Mouse (Mus musculus) right cerebral cortex, adult 18-20 months (tissue): ENCODE data around the gene Synj1.

Source experiments
- DNase-seq: peaks from one replicate; pipeline ENCODE4 v3.0.0; 2022; ENCODE audit warnings: mixed read lengths

Gene Synj1

GRCm38 (mm10) chr16:91009942-91010529 lies 1.1 kb downstream of the Synj1 start:
- peak; percentile 20 for DNase-seq

DNA sequence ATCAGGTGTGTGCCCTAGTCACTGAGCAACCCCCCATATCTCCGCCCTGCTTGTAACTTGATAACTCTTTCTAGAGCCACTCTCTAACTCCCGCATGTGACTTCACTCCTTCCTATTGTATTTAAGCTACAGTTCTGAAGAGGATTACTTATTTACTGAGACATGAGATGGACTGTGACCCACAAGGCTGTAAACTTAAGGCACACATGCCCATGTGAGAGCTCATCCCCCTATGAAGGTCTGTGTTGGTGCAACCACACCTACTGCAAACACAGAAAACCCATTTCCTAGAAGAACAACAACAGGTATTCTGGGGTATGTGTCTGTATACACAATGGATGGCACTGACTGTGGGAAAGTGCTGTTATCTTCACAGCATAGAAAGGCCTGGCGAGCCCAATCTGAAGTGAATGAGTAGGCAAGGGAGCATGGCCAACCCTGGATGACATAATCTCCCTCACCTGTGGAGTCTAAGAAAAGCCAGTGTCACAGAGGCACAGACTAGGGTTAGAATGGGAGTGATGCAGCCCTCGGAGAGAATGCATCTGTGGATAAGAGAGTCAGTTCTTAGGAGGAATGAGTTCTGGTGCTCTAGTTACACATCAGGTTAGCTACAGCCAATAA lies 6.1 kb downstream of the Synj1 start:
- no peak for DNase-seq

DNA sequence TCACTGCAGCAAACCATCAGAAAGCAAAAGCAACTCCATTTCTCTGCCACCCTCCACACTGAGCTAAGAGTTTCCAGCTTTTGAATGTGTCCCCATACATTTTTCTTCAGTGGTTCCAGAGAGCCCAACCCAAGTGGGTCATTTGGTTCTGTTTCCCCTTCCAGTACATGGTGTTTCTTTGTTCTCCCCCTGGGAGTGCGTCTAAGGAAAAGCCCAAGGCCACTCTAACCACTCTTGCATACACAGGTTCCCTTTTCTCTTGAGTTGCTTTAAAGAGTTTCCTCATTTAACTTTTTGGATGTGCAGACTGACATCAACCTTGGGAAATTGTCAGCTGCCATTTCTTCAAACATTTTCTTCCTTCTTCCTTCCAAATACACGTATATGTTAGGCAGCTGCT lies 10.0 kb downstream of the Synj1 start:
- no peak for DNase-seq

DNA sequence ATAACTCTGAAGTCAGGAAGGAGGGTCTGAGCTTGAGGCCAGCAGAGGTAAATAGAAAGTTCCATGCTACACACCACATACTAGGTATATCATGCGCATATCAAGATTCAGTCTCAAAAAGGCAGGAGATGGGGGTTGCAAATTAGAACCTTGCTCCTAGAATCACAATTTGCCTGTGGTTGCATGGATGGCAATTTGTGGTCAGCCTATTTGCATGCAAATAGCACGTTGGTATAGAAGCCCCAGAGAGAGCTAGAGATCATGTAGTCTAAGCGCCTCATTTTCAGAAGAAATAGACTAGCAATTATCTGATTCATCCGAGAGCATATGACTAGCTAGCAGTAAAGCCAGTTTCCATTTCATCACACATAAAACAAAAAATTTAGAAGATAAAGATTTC lies 11.3 kb downstream of the Synj1 start:
- no peak for DNase-seq

- DNase-seq, result peak; percentile 49
Measured at GRCm38 (mm10) chr16:90997822-90998221, 13.3 kb downstream of the Synj1 start.

GRCm38 (mm10) chr16:90996327-90997243 lies 14.5 kb downstream of the Synj1 start:
- DNase-seq, result no peak

GRCm38 (mm10) chr16:90995498-90995897 lies 15.6 kb downstream of the Synj1 start:
- no peak for DNase-seq

- no peak for DNase-seq
Measured at GRCm38 (mm10) chr16:90995023-90995422, 16.1 kb downstream of the Synj1 start.

GRCm38 (mm10) chr16:90989162-90989561 lies 21.9 kb downstream of the Synj1 start:
- DNase-seq, result no peak

DNA sequence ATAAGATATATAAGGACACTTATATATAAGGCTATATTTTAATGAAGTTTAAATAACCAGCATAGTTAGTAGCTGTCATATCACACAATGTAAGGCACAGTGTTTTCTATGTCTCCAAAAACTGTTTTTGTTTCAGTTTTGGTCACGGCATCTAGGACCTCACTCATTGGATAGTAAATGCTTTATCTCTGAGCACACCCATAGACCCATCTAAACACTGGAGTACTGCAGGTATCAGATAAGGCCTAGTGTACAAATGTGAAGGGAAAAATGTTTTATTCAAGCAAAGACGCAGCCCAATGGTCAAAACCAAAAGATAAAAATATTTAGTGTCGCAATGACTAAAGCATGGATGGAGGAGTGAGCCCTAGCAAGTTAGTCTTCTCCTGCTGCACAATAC lies 22.4 kb downstream of the Synj1 start:
- no peak for DNase-seq

DNA sequence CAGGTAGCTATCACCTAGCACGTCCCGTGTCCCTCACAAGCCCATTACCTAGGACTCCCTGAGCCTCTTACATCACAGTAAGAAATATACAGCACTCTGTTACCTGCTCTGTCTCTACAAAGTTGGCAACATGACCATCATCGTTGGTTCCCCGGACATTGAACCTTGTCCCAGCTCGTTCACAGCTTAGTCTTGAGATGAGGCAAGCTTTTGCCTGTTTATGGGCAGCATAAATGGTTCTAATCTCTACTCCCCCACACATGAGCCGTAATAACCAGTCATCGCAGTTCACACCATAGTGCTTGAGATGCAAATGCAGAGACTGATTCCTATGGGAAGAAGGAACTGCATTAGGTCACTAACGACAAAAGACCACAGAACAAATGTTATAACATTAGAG lies 23.1 kb downstream of the Synj1 start:
- no peak for DNase-seq

DNA sequence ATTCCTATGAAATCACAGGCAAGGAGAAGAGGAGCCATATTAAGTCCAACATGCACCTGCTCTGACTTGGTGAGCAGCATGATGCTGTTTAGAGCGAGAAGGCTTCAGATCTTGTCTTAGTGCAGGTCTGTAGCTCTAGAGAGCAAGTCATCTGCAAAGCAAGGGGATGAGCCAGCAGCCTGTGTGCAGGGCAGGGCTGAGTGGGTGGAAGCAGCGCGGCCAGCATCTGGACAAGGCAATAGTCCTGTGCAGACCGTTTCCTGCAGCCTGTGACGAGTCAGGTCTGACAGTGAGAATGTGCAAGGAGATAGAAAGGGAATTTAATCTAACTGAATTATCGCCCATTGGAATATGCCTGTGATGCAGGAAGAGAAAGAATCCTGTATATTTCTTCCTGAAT lies 40.1 kb downstream of the Synj1 start:
- DNase-seq, result no peak

GRCm38 (mm10) chr16:90966241-90966640 lies 44.9 kb downstream of the Synj1 start:
- no peak for DNase-seq

DNA sequence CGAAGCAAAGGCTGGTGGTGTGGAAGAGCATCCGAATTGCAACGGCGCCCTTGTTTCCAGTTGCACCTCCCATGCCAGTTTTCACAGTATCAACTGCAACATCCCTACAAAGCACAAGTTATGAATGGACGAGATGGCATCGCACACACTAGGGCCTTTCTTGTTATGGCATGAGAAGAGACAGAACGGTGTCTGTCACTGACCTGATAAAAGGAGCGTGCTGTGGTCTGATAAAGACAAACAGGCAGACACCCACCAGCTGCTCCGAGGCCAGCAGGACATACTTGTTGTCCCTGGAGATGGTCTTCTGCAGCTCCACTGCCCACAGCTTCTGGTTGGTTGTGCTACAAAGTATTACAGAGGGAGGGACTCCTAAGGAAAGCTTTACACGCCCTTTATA lies 46.8 kb downstream of the Synj1 start:
- no peak for DNase-seq

- DNase-seq, result no peak
Measured at GRCm38 (mm10) chr16:90963866-90964265, 47.2 kb downstream of the Synj1 start.

DNA sequence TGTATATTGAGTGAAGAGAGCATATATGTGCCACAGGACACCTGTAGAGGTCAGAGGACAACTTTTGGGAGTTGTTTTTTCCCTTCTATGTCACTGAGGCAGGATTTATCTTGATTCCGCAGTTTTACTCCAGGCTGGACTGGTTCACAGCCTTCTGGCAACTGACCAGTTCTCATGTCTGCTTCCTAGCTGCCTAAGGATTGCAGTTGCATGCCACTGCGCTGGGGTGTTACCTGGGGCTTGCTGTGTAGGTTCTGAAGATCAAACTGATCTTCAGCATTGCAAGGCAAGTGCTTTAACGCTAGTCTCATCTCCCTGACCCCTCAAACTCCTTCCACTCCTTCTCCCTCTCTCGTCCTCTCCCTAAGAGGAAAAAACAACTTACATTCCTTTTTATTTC lies 47.9 kb downstream of the Synj1 start:
- DNase-seq, result no peak

DNA sequence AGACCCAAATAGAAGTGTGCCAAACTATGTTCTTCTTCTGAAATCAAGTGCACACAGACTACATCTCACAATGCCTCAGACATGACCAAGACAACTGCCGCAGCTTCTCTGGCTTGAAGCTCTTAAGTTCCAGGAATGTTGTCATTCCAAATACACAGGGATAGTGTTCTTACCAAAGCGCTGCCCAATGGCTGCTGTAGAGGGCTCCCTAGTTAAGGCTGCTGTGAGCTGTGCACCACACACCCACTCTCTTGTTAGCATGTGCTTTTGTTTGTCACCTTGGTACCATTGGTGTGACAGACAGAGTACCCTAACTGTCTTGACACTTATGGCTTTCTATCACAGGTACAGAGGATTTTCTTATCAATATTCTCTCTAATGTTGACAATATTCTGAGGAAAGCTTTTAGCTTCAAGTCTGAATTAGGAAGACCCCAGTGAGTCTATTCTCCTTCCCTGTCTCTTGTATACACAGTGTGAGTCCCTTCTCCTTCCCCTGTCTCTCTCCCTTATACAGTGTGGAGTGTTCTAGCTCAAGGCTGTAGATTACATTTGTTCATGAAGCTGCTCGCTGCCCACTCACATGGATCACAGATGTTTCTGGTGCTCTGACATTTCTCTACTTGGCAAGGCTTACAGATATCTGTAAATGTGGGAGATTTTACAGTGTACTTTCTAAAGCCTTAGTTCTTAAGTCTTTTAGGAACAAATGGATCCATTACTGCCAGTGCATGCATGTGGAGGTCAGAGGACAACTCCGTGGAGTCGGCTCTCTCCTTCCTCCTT lies 52.6 kb downstream of the Synj1 start:
- peak; percentile 63 for DNase-seq

DNA sequence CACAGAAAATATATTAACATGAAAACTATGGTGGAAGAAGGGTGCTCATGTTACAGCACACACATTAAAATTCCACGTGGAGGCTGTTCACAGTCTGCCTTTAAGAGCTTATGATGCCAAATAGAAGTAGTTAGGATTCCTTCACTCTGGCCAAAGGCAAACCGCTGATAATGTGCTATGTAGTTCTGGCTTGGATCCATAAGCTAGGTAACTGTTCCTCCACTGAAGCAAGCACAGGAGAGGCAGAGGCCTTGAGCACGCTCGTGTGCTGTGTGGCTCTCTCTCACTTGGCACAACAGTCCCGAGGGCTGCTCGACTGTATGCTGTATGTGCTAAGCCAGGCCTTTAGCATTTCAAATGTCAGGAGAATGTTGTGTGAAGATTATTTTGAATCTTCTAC lies 55.6 kb downstream of the Synj1 start:
- no peak for DNase-seq

GRCm38 (mm10) chr16:90953770-90954169 lies 57.3 kb downstream of the Synj1 start:
- no peak for DNase-seq

- no peak for DNase-seq
Measured at GRCm38 (mm10) chr16:90953147-90953546, 58.0 kb downstream of the Synj1 start.

DNA sequence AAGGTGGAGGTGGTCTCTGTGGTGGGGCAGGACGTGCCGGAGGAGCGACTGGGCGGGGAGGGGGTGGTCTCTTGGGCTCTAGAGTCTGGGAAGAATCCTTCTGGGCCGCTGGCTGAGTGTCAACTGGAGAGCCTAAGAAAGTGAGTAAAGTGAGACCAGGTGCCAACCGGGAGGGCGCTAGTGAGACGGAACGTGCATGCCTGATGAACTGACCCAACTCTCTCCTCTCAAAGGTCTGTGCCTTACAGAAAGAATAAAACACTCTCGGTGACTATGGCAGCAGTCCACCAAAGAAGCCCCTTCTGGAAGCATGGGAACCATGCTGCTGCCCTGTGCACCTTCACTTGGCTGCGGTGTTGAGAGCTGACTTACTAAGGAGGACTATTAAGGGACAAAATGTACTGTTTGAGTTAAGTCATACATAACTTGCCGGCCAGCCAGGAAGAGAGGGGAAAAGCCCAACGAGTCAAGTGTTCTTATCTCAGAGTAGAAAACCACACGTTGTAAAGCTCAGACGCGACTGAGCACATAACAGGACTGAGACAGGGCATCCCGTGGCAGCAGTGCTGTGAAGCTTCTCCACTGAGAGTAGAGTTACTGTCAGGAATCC lies 60.6 kb downstream of the Synj1 start:
- no peak for DNase-seq

DNA sequence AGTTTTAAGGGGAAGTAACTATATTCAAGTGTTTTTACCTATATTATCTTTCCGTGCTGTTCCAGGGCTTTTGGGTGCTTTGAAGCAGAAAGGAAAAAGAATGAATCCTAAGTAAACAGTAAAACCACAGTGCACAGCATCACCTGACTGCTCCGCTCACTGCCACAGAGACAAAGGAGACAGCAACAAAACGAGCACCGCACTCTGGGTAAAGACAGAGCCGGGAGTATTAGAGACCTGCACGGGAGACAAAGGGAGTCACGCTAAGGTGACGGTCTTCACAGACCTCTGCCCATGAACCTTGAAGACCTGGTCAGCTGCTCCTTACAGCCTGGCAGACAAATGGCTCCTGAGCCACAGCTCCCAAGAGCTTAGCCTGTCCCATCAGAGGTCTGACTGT lies 64.1 kb downstream of the Synj1 start:
- no peak for DNase-seq

- DNase-seq, result no peak
Measured at GRCm38 (mm10) chr16:90941246-90941645, 69.9 kb downstream of the Synj1 start.
